Mouse (Mus musculus): ENCODE measurements around the gene Ephb2. TPM values are rescaled to one million over a fixed set of nuclear protein-coding genes. Genes with fewer than 3 reads are reported as not detected.

The Ephb2 gene
- polyA plus RNA-seq, 1 experiment: not detected

DNA sequence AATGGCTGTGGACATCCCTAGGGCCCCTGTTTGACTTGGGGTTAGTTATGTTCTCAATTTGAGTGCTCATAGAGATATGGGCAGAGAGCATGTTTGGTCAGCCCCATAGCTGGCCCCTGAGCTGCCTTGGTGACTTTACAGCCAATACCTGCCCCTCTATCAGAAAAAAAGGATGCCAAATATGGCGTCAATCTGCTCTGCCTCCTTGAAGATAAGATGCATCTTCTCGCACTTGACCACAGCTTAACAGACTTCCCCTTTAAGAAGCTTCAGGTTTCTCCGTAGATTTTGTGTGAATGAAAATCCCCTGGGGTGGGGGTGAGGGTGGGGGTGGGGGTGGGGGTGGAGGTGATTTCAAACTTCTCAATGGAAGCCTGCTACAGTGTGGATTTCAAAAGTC, 177.9 kb downstream of the Ephb2 start:
- no peaks in the 10 kb centered on the region for H3K36me3 ChIP-seq (ENCODE audit: control insufficient read depth)
- no peaks in the 10 kb centered on the region for H3K27me3 ChIP-seq (ENCODE audit: control insufficient read depth)
- TF ChIP-seq TAL1 (IDR thresholded peaks at IDR 0.05; ENCODE audit: low read length): no peak
- no peak for TF ChIP-seq GATA1 (IDR thresholded peaks at IDR 0.05; ENCODE audit: low read length)
- peaks cover 11% of the 10 kb centered on the region for H3K4me1 ChIP-seq (ENCODE audit: control insufficient read depth)
- H3K9me3 ChIP-seq (ENCODE audit: control insufficient read depth, low read length): no peaks in the 10 kb centered on the region
- H3K4me3 ChIP-seq (replicated peaks): no peak overlapping the region

DNA sequence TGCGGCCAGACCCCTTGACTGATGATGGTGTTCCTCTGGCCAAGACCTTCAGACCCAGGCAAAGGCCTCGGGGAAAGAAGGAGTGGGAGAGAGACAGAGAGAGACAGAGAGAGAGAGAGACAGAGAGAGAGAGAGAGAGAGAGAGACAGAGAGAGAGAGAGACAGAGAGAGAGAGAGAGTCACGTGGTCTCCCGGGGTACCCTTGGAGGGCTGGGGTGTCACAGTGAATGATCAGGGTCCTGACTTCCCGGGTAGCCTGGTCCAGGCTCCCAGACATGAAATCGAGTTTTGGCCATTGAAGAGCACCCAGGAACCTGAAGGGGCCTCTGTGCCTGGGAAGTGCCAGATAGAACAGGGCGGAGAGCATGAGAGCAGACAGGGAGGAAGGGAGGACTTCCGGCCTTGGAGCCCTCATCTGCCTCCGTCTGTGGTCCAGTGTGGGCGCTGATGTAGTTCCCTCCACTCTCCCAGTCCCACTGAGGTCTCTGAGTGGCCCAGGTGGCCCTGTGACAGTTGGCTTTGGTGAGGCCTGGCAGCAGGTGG, 182.0 kb downstream of the Ephb2 start:
- peaks cover 22% of the 10 kb centered on the region for H3K4me1 ChIP-seq (ENCODE audit: control insufficient read depth)
- H3K4me3 ChIP-seq (replicated peaks): no peak overlapping the region

DNA sequence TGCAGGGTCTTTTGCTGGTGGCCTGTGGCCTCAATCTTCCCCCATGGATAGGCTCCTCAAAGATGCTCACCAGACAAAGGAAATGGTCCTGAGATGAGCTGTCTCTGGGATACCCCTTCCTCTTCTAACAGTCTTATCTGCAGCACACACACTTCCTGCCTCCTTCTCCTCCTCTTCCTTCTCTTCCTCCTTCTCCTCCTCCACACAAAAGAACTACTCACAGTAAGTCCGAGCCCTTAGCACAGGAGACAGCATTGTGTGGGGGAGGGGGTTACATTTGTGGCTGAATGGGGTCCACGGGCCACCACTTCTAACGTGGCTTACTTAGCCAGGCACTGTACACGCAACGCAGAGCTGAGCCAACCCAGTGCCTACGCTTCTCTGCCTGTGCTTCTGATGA, 182.8 kb downstream of the Ephb2 start:
- no peaks in the 10 kb centered on the region for H3K9me3 ChIP-seq (ENCODE audit: control insufficient read depth, low read length)
- no peaks in the 10 kb centered on the region for H3K36me3 ChIP-seq (ENCODE audit: control insufficient read depth)
- H3K4me1 ChIP-seq (ENCODE audit: control insufficient read depth): peaks cover 22% of the 10 kb centered on the region
- peak overlapping the region; percentile 28 for H3K4me3 ChIP-seq (replicated peaks)
- no peaks in the 10 kb centered on the region for H3K27me3 ChIP-seq (ENCODE audit: control insufficient read depth)
- no peak for TF ChIP-seq GATA1 (IDR thresholded peaks at IDR 0.05; ENCODE audit: low read length)
- TF ChIP-seq TAL1 (IDR thresholded peaks at IDR 0.05; ENCODE audit: low read length): no peak

More for the DNA sequence above, 182.0 kb downstream of the Ephb2 start:
- Histone ChIP-seq H3K27me3 (ENCODE audit: control insufficient read depth) (no peaks in the 10 kb centered on the region), H3K36me3 (ENCODE audit: control insufficient read depth) (no peaks in the 10 kb centered on the region), H3K9me3 (ENCODE audit: control insufficient read depth, low read length) (no peaks in the 10 kb centered on the region)
- TF ChIP-seq GATA1 (IDR thresholded peaks at IDR 0.05; ENCODE audit: low read length) (no peak), TAL1 (IDR thresholded peaks at IDR 0.05; ENCODE audit: low read length) (no peak)

DNA sequence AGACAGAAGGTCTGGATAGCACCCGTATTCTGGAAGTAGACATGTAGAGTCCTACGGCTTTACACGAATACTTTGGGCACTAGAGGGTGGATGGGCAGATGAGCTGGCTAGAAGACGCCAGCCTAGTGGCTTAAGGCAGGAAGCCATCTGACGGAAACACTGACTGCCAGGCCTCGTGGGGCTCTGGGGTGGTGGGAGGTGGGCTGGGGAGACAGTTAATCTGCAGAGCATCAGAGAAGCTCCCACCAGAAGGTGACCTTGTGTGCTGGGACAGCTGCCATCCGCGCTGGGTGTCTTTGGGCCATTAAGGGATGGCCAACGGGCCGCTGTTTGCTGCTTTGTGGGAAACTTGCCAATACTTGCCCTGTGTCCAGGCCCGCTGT, 183.3 kb downstream of the Ephb2 start:
- Histone ChIP-seq H3K4me3 (replicated peaks) (no peak overlapping the region), H3K27me3 (ENCODE audit: control insufficient read depth) (no peaks in the 10 kb centered on the region), H3K4me1 (ENCODE audit: control insufficient read depth) (peaks cover 22% of the 10 kb centered on the region), H3K9me3 (ENCODE audit: control insufficient read depth, low read length) (no peaks in the 10 kb centered on the region), H3K36me3 (ENCODE audit: control insufficient read depth) (no peaks in the 10 kb centered on the region)
- TF ChIP-seq GATA1 (IDR thresholded peaks at IDR 0.05; ENCODE audit: low read length) (no peak), TAL1 (IDR thresholded peaks at IDR 0.05; ENCODE audit: low read length) (no peak)

DNA sequence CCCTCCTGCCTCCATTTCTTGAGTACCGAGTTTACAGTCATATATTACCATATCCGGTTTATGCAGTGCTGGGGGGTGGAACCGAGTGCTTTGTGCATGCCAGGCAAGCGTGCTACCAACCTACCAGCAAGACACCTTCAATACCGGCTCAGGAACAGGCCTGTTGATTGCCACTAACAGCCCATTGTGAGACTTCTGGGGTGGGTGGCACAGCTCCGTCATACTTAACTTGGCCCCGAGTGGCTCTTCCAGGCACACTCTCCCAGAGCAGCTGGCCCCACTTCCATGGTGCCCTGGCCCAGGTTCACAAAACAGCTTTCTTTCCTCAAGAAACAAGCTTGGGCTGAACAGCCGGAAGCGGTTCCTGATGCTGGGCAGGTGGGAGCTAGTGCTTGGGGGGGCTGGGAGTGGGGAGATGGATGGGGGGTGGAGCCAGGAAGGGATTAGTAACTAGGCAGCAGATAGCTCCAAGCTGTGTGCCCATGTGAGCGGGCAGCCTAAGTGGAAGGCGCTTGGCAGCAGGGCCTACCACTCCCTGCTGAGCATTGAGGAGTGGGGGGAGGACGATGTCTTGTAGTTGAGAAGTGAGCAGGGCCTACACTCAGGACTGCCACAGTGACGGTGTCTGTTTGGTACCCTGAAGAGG, 183.8 kb downstream of the Ephb2 start:
- Histone ChIP-seq H3K9me3 (ENCODE audit: control insufficient read depth, low read length) (no peaks in the 10 kb centered on the region), H3K36me3 (ENCODE audit: control insufficient read depth) (no peaks in the 10 kb centered on the region), H3K4me1 (ENCODE audit: control insufficient read depth) (peaks cover 19% of the 10 kb centered on the region), H3K27me3 (ENCODE audit: control insufficient read depth) (no peaks in the 10 kb centered on the region), H3K4me3 (replicated peaks) (no peak overlapping the region)
- no peak for TF ChIP-seq GATA1 (IDR thresholded peaks at IDR 0.05; ENCODE audit: low read length)
- TF ChIP-seq TAL1 (IDR thresholded peaks at IDR 0.05; ENCODE audit: low read length): no peak

DNA sequence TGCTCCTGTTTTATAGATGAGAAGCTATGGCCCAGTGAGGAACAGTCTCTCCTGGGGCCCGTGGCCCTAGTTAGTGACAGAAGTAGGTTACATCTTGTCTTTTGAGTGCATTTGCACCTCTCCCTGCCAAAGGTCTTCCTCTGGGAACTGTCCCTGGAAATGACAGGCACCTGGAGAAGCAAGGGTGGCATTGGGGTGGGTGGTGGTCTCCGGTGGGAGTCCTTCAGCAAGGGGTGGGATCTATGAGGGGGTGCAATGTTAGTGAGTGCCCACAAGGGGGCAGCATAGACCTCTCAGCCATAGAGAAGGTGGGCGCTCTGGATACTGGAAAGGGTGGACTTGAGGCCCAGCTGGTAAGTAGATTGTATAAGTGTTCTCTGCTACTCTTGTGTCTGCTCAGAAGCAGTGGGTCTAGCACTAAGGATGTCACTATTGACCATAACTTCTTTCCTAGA, 184.4 kb downstream of the Ephb2 start:
- TF ChIP-seq GATA1 (IDR thresholded peaks at IDR 0.05; ENCODE audit: low read length): no peak
- TF ChIP-seq TAL1 (IDR thresholded peaks at IDR 0.05; ENCODE audit: low read length): no peak
- no peaks in the 10 kb centered on the region for H3K36me3 ChIP-seq (ENCODE audit: control insufficient read depth)
- peaks cover 19% of the 10 kb centered on the region for H3K4me1 ChIP-seq (ENCODE audit: control insufficient read depth)
- no peaks in the 10 kb centered on the region for H3K9me3 ChIP-seq (ENCODE audit: control insufficient read depth, low read length)
- no peaks in the 10 kb centered on the region for H3K27me3 ChIP-seq (ENCODE audit: control insufficient read depth)
- no peak overlapping the region for H3K4me3 ChIP-seq (replicated peaks)

DNA sequence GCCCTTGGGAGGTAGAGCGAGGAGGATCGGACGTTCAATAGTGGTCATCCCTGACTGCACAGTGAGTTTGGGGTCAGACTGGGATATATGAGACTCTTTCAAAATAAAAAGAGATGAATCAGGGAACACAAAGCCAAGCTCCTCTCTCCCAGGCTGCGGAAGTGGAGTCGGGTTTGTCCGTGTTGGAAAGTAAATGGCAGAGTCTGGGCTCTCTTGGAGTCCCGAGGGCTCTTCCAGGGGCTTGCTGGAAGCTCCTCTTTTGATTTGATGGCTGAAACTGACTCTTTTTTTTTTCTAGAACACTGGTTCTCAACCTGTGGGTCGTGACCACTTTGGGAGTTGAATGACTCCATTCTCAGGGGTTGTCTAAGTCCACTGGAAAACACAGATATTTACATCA, 185.5 kb downstream of the Ephb2 start:
- no peaks in the 10 kb centered on the region for H3K36me3 ChIP-seq (ENCODE audit: control insufficient read depth)
- no peaks in the 10 kb centered on the region for H3K9me3 ChIP-seq (ENCODE audit: control insufficient read depth, low read length)
- H3K4me3 ChIP-seq (replicated peaks): no peak overlapping the region
- peaks cover 19% of the 10 kb centered on the region for H3K4me1 ChIP-seq (ENCODE audit: control insufficient read depth)
- H3K27me3 ChIP-seq (ENCODE audit: control insufficient read depth): no peaks in the 10 kb centered on the region
- no peak for TF ChIP-seq GATA1 (IDR thresholded peaks at IDR 0.05; ENCODE audit: low read length)
- TF ChIP-seq TAL1 (IDR thresholded peaks at IDR 0.05; ENCODE audit: low read length): no peak

DNA sequence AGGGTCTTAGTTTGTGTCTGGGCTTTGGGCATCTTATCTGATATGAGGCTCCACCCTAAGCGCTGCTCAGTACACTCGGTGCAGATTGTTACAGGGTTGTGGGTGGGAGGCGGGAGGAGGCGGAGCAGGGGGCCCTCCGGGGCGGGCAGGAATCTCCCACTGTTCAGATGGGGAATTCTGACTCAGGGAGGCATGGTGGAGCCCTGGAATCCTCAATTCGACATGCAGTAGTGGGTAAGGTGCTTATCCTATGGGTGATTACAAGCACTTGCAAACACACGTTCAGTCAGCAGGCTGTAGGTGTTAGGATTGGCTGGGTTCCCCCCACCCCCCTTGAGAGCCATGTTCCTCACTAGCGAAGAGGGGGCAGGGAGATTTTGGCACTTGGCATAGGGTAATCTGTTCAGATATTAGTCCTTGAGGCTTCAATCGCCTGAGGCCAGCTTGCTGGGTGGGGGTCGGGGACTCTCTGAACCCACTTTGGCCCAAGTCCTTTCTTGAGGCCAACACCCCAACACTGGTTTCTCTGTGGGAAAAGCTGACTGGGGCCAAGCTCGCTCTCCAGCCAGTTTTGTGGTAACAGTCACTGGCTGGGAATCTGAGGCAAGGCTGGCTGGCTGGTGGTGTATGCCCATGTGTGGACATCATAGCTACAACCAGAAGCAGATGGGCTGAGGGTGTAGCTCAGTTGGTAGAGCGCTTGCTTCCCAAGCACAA, 186.2 kb downstream of the Ephb2 start:
- Histone ChIP-seq H3K27me3 (ENCODE audit: control insufficient read depth) (no peaks in the 10 kb centered on the region), H3K36me3 (ENCODE audit: control insufficient read depth) (no peaks in the 10 kb centered on the region), H3K4me3 (replicated peaks) (no peak overlapping the region), H3K4me1 (ENCODE audit: control insufficient read depth) (peaks cover 19% of the 10 kb centered on the region), H3K9me3 (ENCODE audit: control insufficient read depth, low read length) (no peaks in the 10 kb centered on the region)
- TF ChIP-seq GATA1 (IDR thresholded peaks at IDR 0.05; ENCODE audit: low read length): no peak
- no peak for TF ChIP-seq TAL1 (IDR thresholded peaks at IDR 0.05; ENCODE audit: low read length)

DNA sequence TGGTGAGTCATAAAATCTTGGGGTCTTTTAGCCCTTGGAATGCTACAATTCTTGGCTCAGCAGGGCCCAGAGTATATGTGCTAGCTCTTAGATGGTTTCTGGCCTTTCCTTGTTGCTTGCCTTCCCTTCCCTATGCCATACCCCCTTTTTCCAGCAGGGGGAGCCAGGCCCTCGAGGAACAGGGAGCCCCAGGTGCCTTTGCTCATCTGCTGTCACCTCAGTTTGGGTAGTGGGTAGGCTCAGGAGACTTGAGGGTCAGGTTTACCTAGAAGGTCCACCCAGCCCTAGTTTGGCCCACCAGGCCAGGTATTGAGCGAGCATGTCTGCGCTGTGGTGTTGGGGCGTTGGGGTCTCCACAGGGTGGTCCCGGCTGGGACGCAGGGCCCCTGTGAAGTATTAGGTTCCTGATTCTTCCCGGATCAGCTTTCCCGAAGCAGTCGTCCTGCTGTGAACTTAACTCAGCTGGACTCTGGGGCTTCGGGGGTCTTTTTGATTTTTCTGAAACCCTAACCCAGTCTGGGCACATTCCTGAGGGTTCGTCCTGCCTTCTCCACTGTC, 186.8 kb downstream of the Ephb2 start:
- H3K4me3 ChIP-seq (replicated peaks): no peak overlapping the region
- peaks cover 18% of the 10 kb centered on the region for H3K4me1 ChIP-seq (ENCODE audit: control insufficient read depth)
- TF ChIP-seq GATA1 (IDR thresholded peaks at IDR 0.05; ENCODE audit: low read length) (no peak), TAL1 (IDR thresholded peaks at IDR 0.05; ENCODE audit: low read length) (no peak)
- no peaks in the 10 kb centered on the region for H3K9me3 ChIP-seq (ENCODE audit: control insufficient read depth, low read length)
- H3K27me3 ChIP-seq (ENCODE audit: control insufficient read depth): no peaks in the 10 kb centered on the region
- no peaks in the 10 kb centered on the region for H3K36me3 ChIP-seq (ENCODE audit: control insufficient read depth)
